Mouse (Mus musculus): ENCODE results near the gene Tax1bp1.

Gene Tax1bp1

GRCm38 (mm10) chr6:52796691-52797090, 83.2 kb downstream of the Tax1bp1 start:
- peak in 1 of 2 experiments; percentile 15 for DNase-seq (ENCODE audit: low spot score in 2 of 2)

GRCm38 (mm10) chr6:52797252-52797800, 83.8 kb downstream of the Tax1bp1 start:
- DNase-seq (ENCODE audit: low spot score in 2 of 2), result peak in 1 of 2 experiments; percentile 22

GRCm38 (mm10) chr6:52802181-52802580, 88.7 kb downstream of the Tax1bp1 start:
- no peak for DNase-seq (ENCODE audit: low spot score in 2 of 2)

GRCm38 (mm10) chr6:52805237-52805856, 91.8 kb downstream of the Tax1bp1 start:
- DNase-seq (ENCODE audit: low spot score in 2 of 2), result no peak

All from cerebellum, postnatal 4 days (tissue).